Mouse (Mus musculus): Measurements from ENCODE around the gene Prss21. TPM values are rescaled to one million over a fixed set of nuclear protein-coding genes. Genes with fewer than 3 reads are reported as not detected.
"Not testable (repeated sequence)": the region's sequence is repeated elsewhere in the genome, so short reads cannot be mapped to it uniquely, and the experiment has no call there.

The Prss21 gene
- polyA plus RNA-seq, 1 experiment from 2014 or later = not detected

DNA sequence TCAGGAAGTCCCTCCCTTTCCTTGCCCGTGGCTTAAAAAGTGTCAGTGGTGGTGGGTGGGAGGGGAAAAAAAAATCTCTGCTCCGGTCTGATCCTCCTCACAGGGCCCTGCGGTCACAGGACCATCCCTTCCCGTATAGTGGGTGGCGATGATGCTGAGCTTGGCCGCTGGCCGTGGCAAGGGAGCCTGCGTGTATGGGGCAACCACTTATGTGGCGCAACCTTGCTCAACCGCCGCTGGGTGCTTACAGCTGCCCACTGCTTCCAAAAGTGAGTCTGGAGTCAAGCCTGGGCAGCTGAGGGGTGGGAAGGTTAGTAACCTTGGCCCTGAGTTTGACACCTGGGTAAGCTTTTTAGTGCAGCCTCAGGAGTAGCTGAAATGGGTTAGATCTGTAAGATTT is 657 bp downstream of the Prss21 start:
- 79% methylated on average over 11 of the region's 11 CpGs for WGBS
- H3K36me3 ChIP-seq = no peaks in the 10 kb centered on the region
- no peak overlapping the region for H3K9ac ChIP-seq
- H3K9me3 ChIP-seq = peaks cover 5% of the 10 kb centered on the region; the same call in 1 of the 2 replicates
- H3K27ac ChIP-seq (replicated peaks) = no peak overlapping the region
- no peaks in the 10 kb centered on the region for H3K27me3 ChIP-seq (replicated peaks)
- no peak for ATAC-seq (ENCODE audit: extremely low read depth, insufficient number of reproducible peaks, low FRiP score, low TSS enrichment)
- no peak overlapping the region for H3K4me2 ChIP-seq
- no peak overlapping the region for H3K4me3 ChIP-seq
- H3K4me1 ChIP-seq = no peaks in the 10 kb centered on the region

DNA sequence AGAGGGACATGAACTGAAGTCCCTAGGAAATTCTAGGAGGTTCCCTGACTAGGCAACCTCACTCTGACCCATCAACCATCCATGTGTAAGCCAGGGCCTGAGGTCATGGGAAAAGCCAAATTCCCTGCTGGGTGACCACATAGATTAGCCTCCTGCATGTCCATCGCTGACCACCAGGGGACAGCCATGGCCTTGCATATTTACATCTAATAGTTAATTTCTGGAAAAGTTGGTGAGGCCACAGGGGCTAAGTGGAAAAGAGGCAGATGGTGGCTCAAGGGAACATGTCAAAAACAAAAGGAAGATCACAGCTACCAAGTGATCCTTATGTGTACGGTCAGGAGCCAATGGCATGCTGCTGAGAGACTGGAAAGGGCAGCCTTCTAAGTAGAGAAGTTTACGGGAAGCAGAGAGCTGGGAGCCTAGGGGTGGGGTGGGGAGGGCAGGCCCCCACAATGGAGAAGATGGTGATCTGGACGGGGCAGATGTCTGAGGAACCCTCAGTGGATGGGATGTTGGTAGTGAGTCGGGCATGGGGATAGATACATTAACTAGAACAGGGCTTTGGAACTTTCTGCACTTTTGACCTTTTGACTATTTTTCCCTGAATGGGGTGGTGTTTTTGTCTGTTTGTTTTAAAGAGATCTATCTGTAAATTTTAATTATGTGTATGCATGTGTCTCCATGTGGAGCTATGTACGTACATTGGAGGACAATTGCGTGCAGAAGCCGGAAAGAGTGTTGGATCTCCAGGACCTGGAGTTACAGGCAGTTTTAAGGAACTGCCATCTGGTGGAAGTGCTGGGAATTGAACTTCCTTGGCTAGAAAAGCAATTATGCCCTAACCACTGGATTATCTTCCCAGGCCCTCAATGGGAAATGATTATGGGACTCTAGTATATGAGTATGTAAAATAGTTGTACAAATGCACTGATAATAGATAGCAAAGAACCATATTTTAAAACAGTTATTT is 6.3 kb downstream of the Prss21 start:
- ATAC-seq (ENCODE audit: extremely low read depth, insufficient number of reproducible peaks, low FRiP score, low TSS enrichment) = no peak
- H3K4me3 ChIP-seq = no peak overlapping the region

DNA sequence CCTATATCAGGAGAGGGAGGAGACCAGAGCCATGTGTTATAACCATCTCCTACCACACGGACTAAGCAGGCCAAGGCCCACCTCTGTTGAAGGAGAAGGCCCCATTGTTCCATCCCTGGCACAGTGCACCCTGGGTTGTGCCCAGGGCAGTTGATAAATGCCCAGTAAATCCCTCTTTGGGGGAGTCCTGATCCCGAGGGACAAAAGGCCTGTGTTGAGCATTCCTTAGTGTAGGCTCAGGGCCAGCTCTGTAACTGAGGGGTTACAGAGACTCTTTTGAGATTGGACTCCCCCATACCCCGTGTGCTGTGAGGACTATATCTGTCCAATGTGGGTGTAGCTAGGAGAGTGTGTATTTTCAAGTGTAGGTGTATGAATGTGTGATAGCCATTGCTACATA is 8.9 kb downstream of the Prss21 start:
- Histone ChIP-seq H3K9me3 (no peaks in the 10 kb centered on the region), H3K27me3 (replicated peaks) (no peaks in the 10 kb centered on the region), H3K9ac (no peak overlapping the region), H3K27ac (replicated peaks) (no peak overlapping the region), H3K36me3 (no peaks in the 10 kb centered on the region), H3K4me2 (no peak overlapping the region), H3K4me3 (no peak overlapping the region), H3K4me1 (0 out of 2 replicates have a peak, but pooled peaks cover 3% of the 10 kb centered on the region)
- ATAC-seq (ENCODE audit: extremely low read depth, insufficient number of reproducible peaks, low FRiP score, low TSS enrichment) = no peak
- WGBS = 45% methylated on average over 3 of the region's 3 CpGs

More for the DNA sequence above, 6.3 kb downstream of the Prss21 start:
- no peak overlapping the region for H3K9ac ChIP-seq
- H3K27me3 ChIP-seq (replicated peaks) = no peaks in the 10 kb centered on the region
- no peak overlapping the region for H3K27ac ChIP-seq (replicated peaks)
- H3K4me2 ChIP-seq = no peak overlapping the region
- 0 out of 2 replicates have a peak, but pooled peaks cover 3% of the 10 kb centered on the region for H3K4me1 ChIP-seq
- WGBS = 40% methylated on average over 8 of the region's 8 CpGs
- no peaks in the 10 kb centered on the region for H3K36me3 ChIP-seq
- no peaks in the 10 kb centered on the region for H3K9me3 ChIP-seq

DNA sequence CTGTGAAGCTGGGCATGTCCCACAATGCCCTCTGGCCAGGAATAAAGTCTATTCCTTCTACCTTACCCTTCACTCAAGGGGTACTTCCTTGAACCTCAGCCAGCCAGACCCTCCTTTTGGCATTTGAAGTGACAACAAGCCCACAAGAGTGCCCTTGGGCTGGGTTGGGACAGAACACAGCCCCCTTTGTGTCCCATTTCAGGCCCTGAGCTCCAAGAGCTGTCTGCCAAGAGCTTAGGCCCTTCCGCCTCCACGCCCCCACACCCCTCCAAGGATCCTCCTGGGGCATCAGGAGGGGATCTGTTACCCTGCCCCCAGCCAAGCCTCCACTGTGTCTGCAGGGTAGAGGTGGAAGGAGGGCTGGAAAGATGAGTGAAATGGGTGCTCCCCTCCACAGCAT is 9.3 kb downstream of the Prss21 start:
- 0 out of 2 replicates have a peak, but pooled peaks cover 3% of the 10 kb centered on the region for H3K4me1 ChIP-seq
- H3K9me3 ChIP-seq = no peaks in the 10 kb centered on the region
- H3K9ac ChIP-seq = no peak overlapping the region
- 65% methylated on average over 2 of the region's 2 CpGs for WGBS
- 0 out of 2 replicates have a peak overlapping the region, but pooled peaks have one; percentile 12 for H3K27ac ChIP-seq (replicated peaks)
- no peaks in the 10 kb centered on the region for H3K36me3 ChIP-seq
- no peak for ATAC-seq (ENCODE audit: extremely low read depth, insufficient number of reproducible peaks, low FRiP score, low TSS enrichment)
- H3K4me3 ChIP-seq = no peak overlapping the region
- H3K27me3 ChIP-seq (replicated peaks) = no peaks in the 10 kb centered on the region
- H3K4me2 ChIP-seq = no peak overlapping the region

DNA sequence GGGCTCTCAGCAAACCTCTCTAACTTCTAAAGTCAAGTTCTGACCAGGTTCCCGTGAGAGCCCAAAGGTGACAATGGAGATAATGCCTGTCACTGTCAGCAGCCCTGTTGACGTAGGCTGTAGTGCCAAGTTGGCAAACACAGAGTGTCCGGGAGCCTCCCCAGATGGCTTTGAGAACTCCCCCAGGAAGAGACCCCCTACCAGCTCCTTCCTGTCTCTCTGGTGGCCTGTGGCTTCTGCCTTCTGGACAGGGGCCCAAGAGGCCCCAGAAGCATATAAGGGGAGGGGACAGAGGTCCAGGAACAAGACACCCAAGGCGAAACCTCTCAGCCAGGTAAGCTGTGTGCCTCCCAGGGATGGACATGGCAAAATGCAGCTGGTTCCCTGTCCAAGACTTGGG is 12.7 kb downstream of the Prss21 start, which contains the start of the genes Dcpp1 and Dcpp2:
Gene Dcpp1 (plus strand): TSS at position 301 of the 400 bp plus-strand sequence.
Gene Dcpp2 (plus strand): TSS at position 305 of the 400 bp plus-strand sequence.
- H3K4me2 ChIP-seq; H3K36me3 ChIP-seq; H3K9ac ChIP-seq; H3K4me3 ChIP-seq; ATAC-seq (ENCODE audit: extremely low read depth, insufficient number of reproducible peaks, low FRiP score, low TSS enrichment); H3K27me3 ChIP-seq (replicated peaks); H3K4me1 ChIP-seq; H3K27ac ChIP-seq (replicated peaks); H3K9me3 ChIP-seq: not testable (repeated sequence)
- WGBS = 55% methylated on average over 4 of the region's 4 CpGs

DNA sequence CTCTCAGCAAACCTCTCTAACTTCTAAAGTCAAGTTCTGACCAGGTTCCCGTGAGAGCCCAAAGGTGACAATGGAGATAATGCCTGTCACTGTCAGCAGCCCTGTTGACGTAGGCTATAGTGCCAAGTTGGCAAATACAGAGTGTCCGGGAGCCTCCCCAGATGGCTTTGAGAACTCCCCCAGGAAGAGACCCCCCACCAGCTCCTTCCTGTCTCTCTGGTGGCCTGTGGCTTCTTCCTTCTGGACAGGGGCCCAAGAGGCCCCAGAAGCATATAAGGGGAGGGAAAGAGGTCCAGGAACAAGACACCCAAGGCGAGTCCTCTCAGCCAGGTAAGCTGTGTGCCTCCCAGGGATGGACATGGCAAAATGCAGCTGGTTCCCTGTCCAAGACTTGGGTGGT is 49.3 kb downstream of the Prss21 start, which contains the start of gene Dcpp3:
Gene Dcpp3 (plus strand): TSS at position 301 of the 400 bp plus-strand sequence.
- not testable (repeated sequence) for H3K9ac ChIP-seq; H3K27me3 ChIP-seq (replicated peaks); H3K4me2 ChIP-seq; H3K9me3 ChIP-seq; ATAC-seq (ENCODE audit: extremely low read depth, insufficient number of reproducible peaks, low FRiP score, low TSS enrichment); H3K4me3 ChIP-seq; H3K36me3 ChIP-seq; H3K27ac ChIP-seq (replicated peaks); H3K4me1 ChIP-seq
- WGBS = 52% methylated on average over 4 of the region's 4 CpGs

Small RNAs within 50 kb of the gene (microRNA-seq; reads per million reads assigned to microRNA genes)
- gene Mir5125 = 0.82 reads per million

Other genes starting within 250 kb of the Prss21 start
- 0.32 and 0.62 TPM in 2 replicates for gene Mmp25, start 222.8 kb upstream of the Prss21 start, polyA plus RNA-seq (2015; fragmentation: Nextera tagmentation; extraction: Ambion mirVana)
- 0.17 and 0.41 TPM in 2 replicates for gene Bicdl2, start 207.6 kb upstream of the Prss21 start, polyA plus RNA-seq (2015; fragmentation: Nextera tagmentation; extraction: Ambion mirVana)
- gene Hcfc1r1, start 194.5 kb upstream of the Prss21 start, polyA plus RNA-seq (2015; fragmentation: Nextera tagmentation; extraction: Ambion mirVana) = 297 and 312 TPM in 2 replicates
- gene Thoc6, start 194.2 kb upstream of the Prss21 start, polyA plus RNA-seq (2015; fragmentation: Nextera tagmentation; extraction: Ambion mirVana) = 32.4 and 37.3 TPM in 2 replicates
- 118 and 140 TPM in 2 replicates for gene Tnfrsf12a, start 190.6 kb upstream of the Prss21 start, polyA plus RNA-seq (2015; fragmentation: Nextera tagmentation; extraction: Ambion mirVana)
- gene Cldn6, start 188.8 kb upstream of the Prss21 start, polyA plus RNA-seq (2015; fragmentation: Nextera tagmentation; extraction: Ambion mirVana) = 9.4 and 10.7 TPM in 2 replicates
- 0.29 and 0.32 TPM in 2 replicates for gene Cldn9, start 184.0 kb upstream of the Prss21 start, polyA plus RNA-seq (2015; fragmentation: Nextera tagmentation; extraction: Ambion mirVana)
- 0.11 TPM in 1 of 2 replicates, not detected in the other for gene 1520401A03Rik, start 145.3 kb upstream of the Prss21 start, polyA plus RNA-seq (2015; fragmentation: Nextera tagmentation; extraction: Ambion mirVana)
- gene Pkmyt1, start 141.7 kb upstream of the Prss21 start, polyA plus RNA-seq (2015; fragmentation: Nextera tagmentation; extraction: Ambion mirVana) = 30.9 and 31.0 TPM in 2 replicates
- 12.3 and 12.6 TPM in 2 replicates for gene Paqr4, start 127.2 kb upstream of the Prss21 start, polyA plus RNA-seq (2015; fragmentation: Nextera tagmentation; extraction: Ambion mirVana)
- 0.09 and 0.32 TPM in 2 replicates for gene Kremen2, start 122.2 kb upstream of the Prss21 start, polyA plus RNA-seq (2015; fragmentation: Nextera tagmentation; extraction: Ambion mirVana)
- 52.1 and 54.1 TPM in 2 replicates for gene Flywch1, start 96.5 kb upstream of the Prss21 start, polyA plus RNA-seq (2015; fragmentation: Nextera tagmentation; extraction: Ambion mirVana)
- gene Flywch2, start 82.0 kb upstream of the Prss21 start, polyA plus RNA-seq (2015; fragmentation: Nextera tagmentation; extraction: Ambion mirVana) = 5.8 and 7.4 TPM in 2 replicates
- 319 and 327 TPM in 2 replicates for gene Srrm2, start 77.5 kb upstream of the Prss21 start, polyA plus RNA-seq (2015; fragmentation: Nextera tagmentation; extraction: Ambion mirVana)
- gene Elob, start 38.9 kb upstream of the Prss21 start, polyA plus RNA-seq (2015; fragmentation: Nextera tagmentation; extraction: Ambion mirVana) = 875 and 1,018 TPM in 2 replicates
- not detected in 2 replicates for gene Prss33, start 32.0 kb upstream of the Prss21 start, polyA plus RNA-seq (2015; fragmentation: Nextera tagmentation; extraction: Ambion mirVana)
- gene Prss32, start 24.2 kb upstream of the Prss21 start, polyA plus RNA-seq (2015; fragmentation: Nextera tagmentation; extraction: Ambion mirVana) = 0.15 TPM in 1 of 2 replicates, not detected in the other
- 0.20 and 0.29 TPM in 2 replicates for gene Prss41, start 23.9 kb upstream of the Prss21 start, polyA plus RNA-seq (2015; fragmentation: Nextera tagmentation; extraction: Ambion mirVana)
- 0.32 TPM in 1 of 2 replicates, not detected in the other for gene Dcpp1, start 12.8 kb downstream of the Prss21 start, polyA plus RNA-seq (2015; fragmentation: Nextera tagmentation; extraction: Ambion mirVana)
- gene Dcpp2, start 12.8 kb downstream of the Prss21 start, polyA plus RNA-seq (2015; fragmentation: Nextera tagmentation; extraction: Ambion mirVana) = not detected in 2 replicates
- gene Dcpp3, start 49.4 kb downstream of the Prss21 start, polyA plus RNA-seq (2015; fragmentation: Nextera tagmentation; extraction: Ambion mirVana) = not detected in 2 replicates
- not detected in 2 replicates for gene Sbp, start 73.6 kb downstream of the Prss21 start, polyA plus RNA-seq (2015; fragmentation: Nextera tagmentation; extraction: Ambion mirVana)
- gene Sbpl, start 87.2 kb downstream of the Prss21 start, polyA plus RNA-seq (2015; fragmentation: Nextera tagmentation; extraction: Ambion mirVana) = not detected in 2 replicates
- gene Prss30, start 112.5 kb downstream of the Prss21 start, polyA plus RNA-seq (2015; fragmentation: Nextera tagmentation; extraction: Ambion mirVana) = 0.10 TPM in 1 of 2 replicates, not detected in the other
- gene Prss22, start 130.0 kb downstream of the Prss21 start, polyA plus RNA-seq (2015; fragmentation: Nextera tagmentation; extraction: Ambion mirVana) = 0.15 TPM in 1 of 2 replicates, not detected in the other
- 0.34 and 0.35 TPM in 2 replicates for gene Prss27, start 170.1 kb downstream of the Prss21 start, polyA plus RNA-seq (2015; fragmentation: Nextera tagmentation; extraction: Ambion mirVana)
- 39.9 and 40.8 TPM in 2 replicates for gene Kctd5, start 205.4 kb downstream of the Prss21 start, polyA plus RNA-seq (2015; fragmentation: Nextera tagmentation; extraction: Ambion mirVana)

Measured in heart, embryonic 13.5 days (tissue).